Mouse (Mus musculus): ENCODE measurements around the gene Gm17087.

DNA sequence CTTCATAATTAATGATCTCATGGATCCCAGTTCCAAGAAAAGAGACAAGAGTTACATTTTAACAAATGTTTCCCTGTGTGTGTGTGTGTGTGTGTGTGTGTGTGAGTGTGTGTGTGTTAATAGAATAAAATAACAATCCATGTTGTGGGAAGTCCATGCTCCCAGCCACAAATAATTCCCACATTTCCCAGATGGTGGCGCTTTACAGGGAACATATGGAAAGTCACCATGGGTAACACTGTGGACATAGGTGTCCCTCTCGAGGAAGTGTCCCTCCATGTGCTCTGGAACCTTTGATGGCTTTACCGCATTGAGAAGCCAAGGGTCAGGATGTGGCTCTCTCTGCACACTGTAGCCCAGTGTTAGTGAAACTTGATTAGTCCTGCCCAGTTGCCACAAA is 38.1 kb downstream of the Gm17087 start:
- TF ChIP-seq CTCF (IDR thresholded peaks at IDR 0.05; ENCODE audit: extremely low read depth, insufficient read depth, low read length) (no peak), POLR2A (IDR thresholded peaks at IDR 0.05; ENCODE audit: extremely low read depth, insufficient read depth, low read length) (no peak)
